Mouse (Mus musculus) ES-E14 (cell line): ENCODE measurements at regions not wholly inside any gene's neighbourhood (a gene's known extent, or its start where the extent isn't known, plus 50 kb on each side); places are given as distances from the start of the nearest gene placed in this dataset.

Experiments used
- DNase-seq: peaks from one replicate; pipeline ENCODE4 v3.0.0-alpha.2; 2013; ENCODE audit warnings: low read depth, low spot score
- H3K27ac ChIP-seq: 2 replicates; pipeline ENCODE4 v1.5.1; 2012; ENCODE audit warnings: low read depth, mild to moderate bottlenecking, low read length, moderate library complexity, mixed read lengths; ENCODE audit not compliant: poor library complexity, insufficient read depth, severe bottlenecking
- H3K36me3 ChIP-seq: 2 replicates; pipeline ENCODE4 v1.6.1; 2012; ENCODE audit warnings: mild to moderate bottlenecking, low read length, moderate library complexity, mixed read lengths; ENCODE audit not compliant: control insufficient read depth, poor library complexity, insufficient read depth, severe bottlenecking
- H3K4me1 ChIP-seq, 2 experiments: fragments of 150-350 bp in 1 of 2; sonication (generic) in 1 of 2; 2 replicates each; pipeline ENCODE4 v1.6.1; 2012; ENCODE audit warnings: low read length in 2 of 2, mild to moderate bottlenecking in 1 of 2, mixed read lengths in 1 of 2; ENCODE audit not compliant: control insufficient read depth in 2 of 2, insufficient read depth in 2 of 2, poor library complexity in 1 of 2
- H3K4me3 ChIP-seq, 2 experiments: fragments of 150-350 bp in 1 of 2; sonication (generic) in 1 of 2; 2 replicates each; pipeline ENCODE4 v1.5.1; 2012; ENCODE audit warnings: low read length in 2 of 2, low read depth in 1 of 2, mild to moderate bottlenecking in 1 of 2, mixed read lengths in 1 of 2; ENCODE audit not compliant: insufficient read depth in 1 of 2, poor library complexity in 1 of 2, severe bottlenecking in 1 of 2
- H3K9ac ChIP-seq: 2 replicates; pipeline ENCODE4 v1.6.1; 2012; ENCODE audit warnings: low read depth, mild to moderate bottlenecking, low read length, mixed read lengths; ENCODE audit not compliant: poor library complexity, insufficient read depth, severe bottlenecking
- H3K9me3 ChIP-seq: fragments of 150-350 bp; sonication (generic); 2 replicates; pipeline ENCODE4 v1.6.1; 2012; ENCODE audit warnings: low read depth, mild to moderate bottlenecking, low read length; ENCODE audit not compliant: control insufficient read depth, insufficient read depth
- CHD2 ChIP-seq: IDR thresholded peaks from 2 replicates; pipeline ENCODE4 v1.6.1; 2014; ENCODE audit warnings: mild to moderate bottlenecking, low read depth, low read length, inconsistent platforms
- HCFC1 ChIP-seq: IDR thresholded peaks from 2 replicates; pipeline ENCODE4 v1.6.1; 2012; ENCODE audit warnings: low read length, inconsistent platforms, borderline replicate concordance; ENCODE audit not compliant: insufficient read depth
- MAFK ChIP-seq: IDR thresholded peaks from 2 replicates; pipeline ENCODE4 v1.6.1; 2014; ENCODE audit warnings: mild to moderate bottlenecking, low read depth, low read length, inconsistent platforms; ENCODE audit not compliant: insufficient read depth
- ZC3H11A ChIP-seq: IDR thresholded peaks from 2 replicates; pipeline ENCODE4 v1.6.1; 2012; ENCODE audit warnings: low read depth, mild to moderate bottlenecking, inconsistent platforms, low read length, borderline replicate concordance
- ZNF384 ChIP-seq: IDR thresholded peaks from 2 replicates; pipeline ENCODE4 v1.6.1; 2012; ENCODE audit warnings: low read depth, low read length, inconsistent platforms
- in situ Hi-C, 2 experiments: fragments of 600-800 bp; cut with MboI; formaldehyde crosslinking; loops; one replicate each; pipeline ENCODE4 v1.15.1; 2025; ENCODE audit warnings: low sequenced_read_pairs in 2 of 2, inconsistent platforms in 1 of 2; ENCODE audit not compliant: unreplicated experiment in 2 of 2

GRCm38 (mm10) chr15:51254143-51254542 is 2630.6 kb upstream of the Gm7489 start:
- TF ChIP-seq ZC3H11A (no peak), HCFC1 (no peak), MAFK (no peak), CHD2 (no peak), ZNF384 (no peak)
- Histone ChIP-seq H3K4me3 (no peak overlapping the region), H3K27ac (no peak overlapping the region), H3K9me3 (no peaks in the 10 kb centered on the region), H3K9ac (no peak overlapping the region), H3K4me1 (no peaks in the 10 kb centered on the region), H3K36me3 (no peaks in the 10 kb centered on the region)
- DNase-seq, result no peak
- in situ Hi-C loops, result no loop called here

- in situ Hi-C loops, result no loop called here
These were observed 2629.5 kb upstream of the Gm7489 start for GRCm38 (mm10) chr15:51255203-51255615.

GRCm38 (mm10) chr15:51256681-51257080 is 2628.0 kb upstream of the Gm7489 start:
- H3K9me3 ChIP-seq, result no peaks in the 10 kb centered on the region
- no peak for DNase-seq
- no peaks in the 10 kb centered on the region for H3K36me3 ChIP-seq
- no peak overlapping the region for H3K27ac ChIP-seq
- no peak overlapping the region for H3K9ac ChIP-seq
- no peak for TF ChIP-seq ZNF384
- TF ChIP-seq ZC3H11A, result no peak
- H3K4me1 ChIP-seq, result no peaks in the 10 kb centered on the region
- in situ Hi-C loops, result no loop called here
- H3K4me3 ChIP-seq, result no peak overlapping the region

More at GRCm38 (mm10) chr15:51255203-51255615, 2629.5 kb upstream of the Gm7489 start:
- Histone ChIP-seq H3K4me1 (no peaks in the 10 kb centered on the region), H3K9ac (no peak overlapping the region), H3K4me3 (no peak overlapping the region), H3K36me3 (no peaks in the 10 kb centered on the region), H3K27ac (no peak overlapping the region), H3K9me3 (no peaks in the 10 kb centered on the region)
- DNase-seq, result no peak
- TF ChIP-seq HCFC1 (no peak), ZC3H11A (no peak), CHD2 (no peak), MAFK (no peak), ZNF384 (no peak)

- no peak for TF ChIP-seq ZC3H11A
- no peak for TF ChIP-seq HCFC1
- TF ChIP-seq ZNF384, result no peak
- no peak for TF ChIP-seq CHD2
- TF ChIP-seq MAFK, result no peak
- H3K27ac ChIP-seq, result no peak overlapping the region
- H3K9ac ChIP-seq, result no peak overlapping the region
- no peaks in the 10 kb centered on the region for H3K4me1 ChIP-seq
- H3K9me3 ChIP-seq, result no peaks in the 10 kb centered on the region
- in situ Hi-C loops, result no loop called here
- H3K4me3 ChIP-seq, result no peak overlapping the region
- H3K36me3 ChIP-seq, result no peaks in the 10 kb centered on the region
- DNase-seq, result no peak
These were observed 2620.0 kb upstream of the Gm7489 start for GRCm38 (mm10) chr15:51264599-51265163.

GRCm38 (mm10) chr15:51265971-51266370 is 2618.7 kb upstream of the Gm7489 start:
- H3K4me1 ChIP-seq, result no peaks in the 10 kb centered on the region
- no peaks in the 10 kb centered on the region for H3K9me3 ChIP-seq
- no peak for DNase-seq
- H3K36me3 ChIP-seq, result no peaks in the 10 kb centered on the region
- TF ChIP-seq HCFC1 (no peak), ZC3H11A (no peak), CHD2 (no peak), ZNF384 (no peak), MAFK (no peak)
- in situ Hi-C loops, result no loop called here
- H3K9ac ChIP-seq, result no peak overlapping the region
- no peak overlapping the region for H3K4me3 ChIP-seq
- H3K27ac ChIP-seq, result no peak overlapping the region
